Mouse (Mus musculus): Measurements from ENCODE around the gene Rab1b. TPM values are rescaled to one million over a fixed set of nuclear protein-coding genes. Genes with fewer than 3 reads are reported as not detected.

The Rab1b gene
- polyA plus RNA-seq, 1 experiment: 296 TPM

DNA sequence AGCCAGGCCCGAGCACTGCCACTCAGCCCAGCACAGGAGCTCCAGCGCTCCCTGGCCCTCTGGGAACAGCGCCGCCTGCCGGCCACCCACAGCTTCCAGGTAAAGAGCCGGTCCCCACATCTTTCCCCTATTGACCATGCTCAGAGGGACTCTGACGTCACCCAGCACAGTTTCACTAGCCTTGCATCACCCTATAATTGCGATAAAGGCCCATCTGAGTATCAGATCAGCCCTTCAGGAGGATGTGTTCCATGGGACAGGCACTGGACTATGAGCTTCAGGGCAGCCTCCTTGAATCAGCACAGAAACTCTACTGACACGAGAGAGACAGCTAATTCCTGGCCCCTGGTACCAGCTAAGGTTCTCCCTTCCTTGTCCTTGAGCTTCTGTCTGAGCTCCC is 53.0 kb downstream of the Rab1b start:
- peak; percentile 39 for DNase-seq
- Histone ChIP-seq H3K4me3 (ENCODE audit: control insufficient read depth, insufficient read depth, low read length) (no peak overlapping the region), H3K27me3 (ENCODE audit: control insufficient read depth, insufficient read depth, low read length) (no peaks in the 10 kb centered on the region; the same call in 1 of the 2 replicates), H3K36me3 (ENCODE audit: control insufficient read depth, insufficient read depth, low read length) (no peaks in the 10 kb centered on the region), H3K27ac (ENCODE audit: control insufficient read depth, insufficient read depth, low read length) (no peak overlapping the region), H3K4me1 (replicated peaks; ENCODE audit: control insufficient read depth, insufficient read depth, low read length) (no peaks in the 10 kb centered on the region)
- TF ChIP-seq CTCF (IDR thresholded peaks at IDR 0.05; ENCODE audit: borderline replicate concordance, control insufficient read depth, extremely low read depth, insufficient read depth, low read length, poor library complexity): peak; percentile 87
- no peak for TF ChIP-seq POLR2A (IDR thresholded peaks at IDR 0.05; ENCODE audit: control insufficient read depth, extremely low read depth, insufficient read depth, low read length, poor library complexity)
- WGBS: 43% methylated on average over 9 of the region's 9 CpGs

DNA sequence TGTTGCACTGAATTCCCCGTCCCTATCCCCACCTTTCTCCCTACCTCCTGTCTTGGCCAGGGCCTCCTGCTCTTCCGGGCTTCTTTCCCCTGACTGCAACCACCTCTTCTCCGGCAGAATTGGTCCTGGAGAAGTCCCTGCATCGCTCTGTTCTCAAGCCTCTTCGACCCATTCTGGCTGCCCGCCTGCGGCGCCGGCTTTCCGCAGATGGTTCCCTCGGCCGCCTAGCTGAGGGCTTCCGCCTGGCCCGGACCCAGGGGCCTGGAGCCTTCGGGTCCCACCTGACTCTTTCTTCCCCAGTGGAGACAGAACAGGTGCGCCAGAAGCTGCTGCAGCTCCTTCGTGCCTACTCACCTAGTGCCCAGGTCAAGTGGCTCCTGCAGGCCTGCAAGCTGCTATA is 54.0 kb downstream of the Rab1b start:
- H3K4me1 ChIP-seq (replicated peaks; ENCODE audit: control insufficient read depth, insufficient read depth, low read length): no peaks in the 10 kb centered on the region
- no peak overlapping the region for H3K27ac ChIP-seq (ENCODE audit: control insufficient read depth, insufficient read depth, low read length)
- H3K27me3 ChIP-seq (ENCODE audit: control insufficient read depth, insufficient read depth, low read length): no peaks in the 10 kb centered on the region; the same call in 1 of the 2 replicates
- no peak for TF ChIP-seq CTCF (IDR thresholded peaks at IDR 0.05; ENCODE audit: borderline replicate concordance, control insufficient read depth, extremely low read depth, insufficient read depth, low read length, poor library complexity)
- TF ChIP-seq POLR2A (IDR thresholded peaks at IDR 0.05; ENCODE audit: control insufficient read depth, extremely low read depth, insufficient read depth, low read length, poor library complexity): no peak
- WGBS: 89% methylated on average over 17 of the region's 17 CpGs
- DNase-seq: no peak
- H3K36me3 ChIP-seq (ENCODE audit: control insufficient read depth, insufficient read depth, low read length): no peaks in the 10 kb centered on the region
- H3K4me3 ChIP-seq (ENCODE audit: control insufficient read depth, insufficient read depth, low read length): no peak overlapping the region

DNA sequence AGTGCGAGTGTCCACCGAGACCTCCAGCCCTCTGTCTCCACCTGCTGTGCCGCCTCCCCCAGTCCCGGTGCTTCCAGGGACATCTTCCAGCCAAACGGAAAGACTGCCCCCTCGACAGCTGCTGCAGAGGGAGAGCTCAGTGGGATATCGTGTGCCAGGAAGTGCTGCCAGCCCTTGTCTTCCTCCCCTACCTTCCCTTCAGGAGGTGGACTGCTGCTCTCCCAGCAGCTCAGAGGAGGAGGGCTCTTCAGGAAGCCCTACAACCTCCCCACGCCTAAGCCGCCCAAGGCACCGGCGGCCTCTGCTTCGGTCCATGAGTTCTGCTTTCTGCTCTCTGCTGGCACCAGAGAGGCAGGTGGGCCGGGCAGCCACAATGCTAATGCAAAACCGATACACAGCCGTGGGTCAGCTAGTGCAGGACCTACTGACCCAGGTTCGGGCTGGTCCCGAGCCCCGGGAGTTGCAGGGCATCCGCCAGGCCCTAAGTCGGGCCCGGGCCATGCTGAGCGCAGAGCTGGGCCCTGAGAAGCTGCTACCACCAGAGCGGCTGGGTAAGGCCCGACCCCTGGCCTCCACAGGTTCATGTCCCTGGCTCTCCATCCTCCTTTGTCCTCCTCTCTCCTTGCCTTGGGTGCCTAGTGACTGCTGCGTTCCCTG is 54.6 kb downstream of the Rab1b start:
- no peak for TF ChIP-seq POLR2A (IDR thresholded peaks at IDR 0.05; ENCODE audit: control insufficient read depth, extremely low read depth, insufficient read depth, low read length, poor library complexity)
- no peak for TF ChIP-seq CTCF (IDR thresholded peaks at IDR 0.05; ENCODE audit: borderline replicate concordance, control insufficient read depth, extremely low read depth, insufficient read depth, low read length, poor library complexity)
- Histone ChIP-seq H3K36me3 (ENCODE audit: control insufficient read depth, insufficient read depth, low read length) (peaks cover 2% of the 10 kb centered on the region), H3K4me1 (replicated peaks; ENCODE audit: control insufficient read depth, insufficient read depth, low read length) (no peaks in the 10 kb centered on the region), H3K4me3 (ENCODE audit: control insufficient read depth, insufficient read depth, low read length) (no peak overlapping the region), H3K27me3 (ENCODE audit: control insufficient read depth, insufficient read depth, low read length) (no peaks in the 10 kb centered on the region; the same call in 1 of the 2 replicates), H3K27ac (ENCODE audit: control insufficient read depth, insufficient read depth, low read length) (no peak overlapping the region)
- 48% methylated on average over 25 of the region's 25 CpGs for WGBS
- DNase-seq: no peak

DNA sequence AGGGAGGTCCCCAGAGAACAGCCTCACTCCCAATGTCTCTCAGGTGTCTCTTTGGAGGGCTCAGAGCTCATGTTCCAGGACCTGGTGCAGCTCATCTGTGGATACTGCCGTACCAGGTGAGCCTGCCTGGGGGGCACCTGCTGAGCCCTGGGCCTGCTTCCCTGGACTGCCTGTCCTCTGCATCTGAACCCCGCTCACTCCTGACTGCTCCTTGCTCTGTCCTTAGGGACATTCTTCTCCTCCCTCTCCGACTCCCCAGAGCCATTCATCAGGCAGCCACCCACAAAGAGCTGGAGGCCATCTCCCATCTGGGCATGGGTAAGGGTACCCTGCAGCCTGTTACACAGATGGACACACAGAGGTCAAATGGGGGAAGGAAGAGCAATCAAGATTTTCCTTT is 55.4 kb downstream of the Rab1b start:
- DNase-seq: no peak
- Histone ChIP-seq H3K27ac (ENCODE audit: control insufficient read depth, insufficient read depth, low read length) (no peak overlapping the region), H3K4me3 (ENCODE audit: control insufficient read depth, insufficient read depth, low read length) (no peak overlapping the region), H3K27me3 (ENCODE audit: control insufficient read depth, insufficient read depth, low read length) (no peaks in the 10 kb centered on the region; the same call in 1 of the 2 replicates), H3K36me3 (ENCODE audit: control insufficient read depth, insufficient read depth, low read length) (peaks cover 10% of the 10 kb centered on the region), H3K4me1 (replicated peaks; ENCODE audit: control insufficient read depth, insufficient read depth, low read length) (no peaks in the 10 kb centered on the region)
- TF ChIP-seq POLR2A (IDR thresholded peaks at IDR 0.05; ENCODE audit: control insufficient read depth, extremely low read depth, insufficient read depth, low read length, poor library complexity) (no peak), CTCF (IDR thresholded peaks at IDR 0.05; ENCODE audit: borderline replicate concordance, control insufficient read depth, extremely low read depth, insufficient read depth, low read length, poor library complexity) (no peak)
- WGBS: 84% methylated on average over 3 of the region's 3 CpGs

DNA sequence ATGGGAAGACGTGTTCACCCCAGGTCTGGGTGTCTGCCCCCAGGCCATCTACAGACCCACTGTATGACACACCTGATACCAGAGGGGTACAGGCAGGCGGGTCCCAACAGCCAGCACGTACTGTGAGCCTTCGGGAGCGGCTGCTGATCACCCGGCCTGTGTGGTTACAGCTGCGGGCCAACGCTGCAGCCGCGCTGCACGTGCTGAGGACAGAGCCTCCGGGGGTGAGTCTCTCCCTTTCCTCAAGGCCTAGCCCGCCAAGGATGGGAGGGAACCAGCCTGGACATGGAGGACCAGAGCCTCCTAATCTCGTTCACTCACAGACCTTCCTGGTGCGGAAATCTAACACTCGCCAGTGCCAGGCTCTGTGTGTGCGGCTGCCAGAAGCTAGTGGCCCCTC is 55.8 kb downstream of the Rab1b start:
- H3K4me1 ChIP-seq (replicated peaks; ENCODE audit: control insufficient read depth, insufficient read depth, low read length): no peaks in the 10 kb centered on the region
- H3K27ac ChIP-seq (ENCODE audit: control insufficient read depth, insufficient read depth, low read length): no peak overlapping the region
- no peak overlapping the region for H3K4me3 ChIP-seq (ENCODE audit: control insufficient read depth, insufficient read depth, low read length)
- 14% methylated on average over 17 of the region's 17 CpGs for WGBS
- no peaks in the 10 kb centered on the region; the same call in 1 of the 2 replicates for H3K27me3 ChIP-seq (ENCODE audit: control insufficient read depth, insufficient read depth, low read length)
- DNase-seq: no peak
- TF ChIP-seq CTCF (IDR thresholded peaks at IDR 0.05; ENCODE audit: borderline replicate concordance, control insufficient read depth, extremely low read depth, insufficient read depth, low read length, poor library complexity) (no peak), POLR2A (IDR thresholded peaks at IDR 0.05; ENCODE audit: control insufficient read depth, extremely low read depth, insufficient read depth, low read length, poor library complexity) (no peak)
- H3K36me3 ChIP-seq (ENCODE audit: control insufficient read depth, insufficient read depth, low read length): peaks cover 13% of the 10 kb centered on the region

DNA sequence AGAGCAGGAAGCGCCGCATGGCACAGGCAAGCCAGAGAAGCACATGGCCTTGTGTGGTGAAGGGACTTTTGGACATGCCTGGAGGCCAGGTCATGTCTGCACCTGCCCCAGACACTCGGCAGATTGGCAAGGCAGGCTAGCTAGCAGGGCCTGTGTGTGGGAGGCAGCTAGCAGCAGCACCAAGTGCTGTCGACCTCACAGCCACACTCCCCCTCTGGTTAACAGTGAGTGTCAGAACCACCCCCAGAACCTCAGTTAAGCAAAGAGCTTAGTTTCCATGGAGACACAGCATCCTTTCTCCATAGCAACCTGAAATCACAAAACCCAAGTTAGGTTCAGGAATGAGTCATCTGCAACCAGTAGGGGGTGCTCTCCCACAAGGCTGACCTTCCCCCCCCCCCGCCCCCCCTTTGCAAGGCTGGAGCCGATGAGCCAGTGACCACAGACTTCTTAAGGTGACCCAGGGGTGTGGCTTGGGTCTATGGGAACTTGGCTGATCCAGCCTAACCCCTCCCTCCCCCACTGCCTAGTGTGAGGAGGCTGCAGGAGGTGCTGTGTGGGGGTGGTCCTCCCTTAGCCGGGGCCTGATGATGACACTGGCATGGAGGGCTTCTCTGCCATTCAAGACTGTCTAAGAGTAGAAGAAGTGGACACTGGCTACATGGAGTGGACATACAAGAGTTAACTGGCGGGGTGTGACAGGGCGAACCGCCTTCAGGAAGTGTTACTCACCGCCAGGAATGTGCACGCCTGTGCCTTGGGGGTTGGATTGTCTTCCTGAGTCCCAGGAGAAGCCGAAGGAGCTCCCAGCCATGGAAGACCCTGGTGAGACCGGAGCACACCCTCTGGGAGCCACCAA is 56.6 kb downstream of the Rab1b start, which contains the start of gene Rin1:
Gene Rin1 (plus strand): TSS at position 435 of the 859 bp plus-strand sequence.
- DNase-seq: no peak
- Histone ChIP-seq H3K27ac (ENCODE audit: control insufficient read depth, insufficient read depth, low read length) (no peak within 1 kb of the TSS), H3K36me3 (ENCODE audit: control insufficient read depth, insufficient read depth, low read length) (peaks cover 13% of the 10 kb centered on the region), H3K27me3 (ENCODE audit: control insufficient read depth, insufficient read depth, low read length) (no peaks in the 10 kb centered on the region; the same call in 1 of the 2 replicates), H3K4me1 (replicated peaks; ENCODE audit: control insufficient read depth, insufficient read depth, low read length) (no peaks in the 10 kb centered on the region), H3K4me3 (ENCODE audit: control insufficient read depth, insufficient read depth, low read length) (no peak within 1 kb of the TSS)
- 31% methylated on average over 14 of the region's 14 CpGs for WGBS
- TF ChIP-seq CTCF (IDR thresholded peaks at IDR 0.05; ENCODE audit: borderline replicate concordance, control insufficient read depth, extremely low read depth, insufficient read depth, low read length, poor library complexity) (no peak), POLR2A (IDR thresholded peaks at IDR 0.05; ENCODE audit: control insufficient read depth, extremely low read depth, insufficient read depth, low read length, poor library complexity) (no peak)
